Mouse (Mus musculus) erythroblast, embryonic 14.5 days (primary cell): ENCODE data around the gene Nsd1.

Experiments
- GATA1 ChIP-seq: IDR thresholded peaks from 2 replicates; pipeline ENCODE4 v1.6.1; 2012; ENCODE audit warnings: low read length, inconsistent platforms, mixed read lengths
- TAL1 ChIP-seq: IDR thresholded peaks from 3 replicates; pipeline ENCODE4 v1.6.1; 2012; ENCODE audit warnings: low read length, inconsistent platforms, mixed read lengths

DNA sequence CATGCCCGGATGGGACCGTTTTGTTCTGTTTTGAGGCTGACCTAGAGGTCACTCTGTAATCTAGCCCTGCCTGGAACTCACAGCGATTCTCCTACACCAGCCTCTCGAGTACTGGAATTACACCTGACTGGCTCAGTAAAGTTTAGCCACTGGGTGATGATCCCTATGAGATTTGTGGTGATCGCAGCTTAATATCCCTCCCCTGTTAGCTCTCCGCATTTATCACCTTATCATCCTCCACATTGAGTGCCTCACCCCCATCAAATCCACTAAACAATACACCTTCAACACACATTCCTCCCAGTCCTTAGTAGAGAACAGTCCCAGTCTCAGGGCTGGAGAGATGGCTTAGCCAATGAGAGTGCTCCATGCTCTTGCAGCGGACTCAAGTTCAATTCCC is 47.2 kb upstream of the Nsd1 start:
- TF ChIP-seq GATA1 (no peak), TAL1 (no peak)
